Mouse (Mus musculus) midbrain, embryonic 13.5 days (tissue): ENCODE results near the gene Znrd1as. TPM values are rescaled to one million over a fixed set of nuclear protein-coding genes. Genes with fewer than 3 reads are reported as not detected.

ENCODE experiments used
- ATAC-seq: fragments of 200-750 bp; cut with Nextera tagmentation; 2 replicates; pipeline ENCODE4 v1.8.0; 2017; ENCODE audit warnings: mild to moderate bottlenecking, moderate TSS enrichment, moderate library complexity
- H3K27ac ChIP-seq: fragments of 300-500 bp; sonication (generic); 2 replicates; pipeline ENCODE4 v1.5.1; 2015; ENCODE audit warnings: inconsistent platforms, mild to moderate bottlenecking, moderate library complexity
- H3K27me3 ChIP-seq: fragments of 300-500 bp; sonication (generic); 2 replicates; pipeline ENCODE4 v1.6.1; 2015; ENCODE audit warnings: mild to moderate bottlenecking, inconsistent platforms
- H3K36me3 ChIP-seq: fragments of 300-500 bp; sonication (generic); 2 replicates; pipeline ENCODE4 v1.6.1; 2015; ENCODE audit warnings: mild to moderate bottlenecking, inconsistent platforms
- H3K4me1 ChIP-seq: fragments of 300-500 bp; sonication (generic); replicated peaks from 2 replicates; pipeline ENCODE4 v1.6.1; 2015; ENCODE audit warnings: inconsistent platforms
- H3K4me2 ChIP-seq: fragments of 300-500 bp; sonication (generic); replicated peaks from 2 replicates; pipeline ENCODE4 v1.6.1; 2015; ENCODE audit warnings: moderate library complexity, mild to moderate bottlenecking, inconsistent platforms
- H3K4me3 ChIP-seq: fragments of 300-500 bp; sonication (generic); replicated peaks from 2 replicates; pipeline ENCODE4 v1.5.1; 2015; ENCODE audit warnings: mild to moderate bottlenecking, inconsistent platforms
- H3K9ac ChIP-seq: fragments of 300-500 bp; sonication (generic); replicated peaks from 2 replicates; pipeline ENCODE4 v1.6.1; 2015; ENCODE audit warnings: mild to moderate bottlenecking, inconsistent platforms
- H3K9me3 ChIP-seq: fragments of 300-500 bp; sonication (generic); 2 replicates; pipeline ENCODE4 v1.6.1; 2016; ENCODE audit warnings: mild to moderate bottlenecking, inconsistent platforms
- WGBS: fragments of 180-500 bp; shearing (Covaris S2); methylation state at CpG from one replicate; pipeline ENCODE4 v1.1.7; 2015; 5-methylcytosine and 5-hydroxymethylcytosine counted together
- polyA plus RNA-seq: library from polyadenylated mRNA; unstranded; fragments of >200 nt; fragmentation: Nextera tagmentation; extraction: Ambion mirVana; gene quantifications from 2 replicates; pipeline ENCODE4 v1.2.1, GENCODE M21; 2015

The Znrd1as gene
- polyA plus RNA-seq, 1 experiment from 2014 or later: 6.5 TPM

GRCm38 (mm10) chr17:37003366-37003765 is 45.0 kb downstream of the Znrd1as start:
- Histone ChIP-seq H3K9ac (peak overlapping the region; percentile 96), H3K4me2 (peak overlapping the region; percentile 66), H3K36me3 (peaks cover 39% of the 10 kb centered on the region), H3K27ac (peak overlapping the region; percentile 96), H3K9me3 (no peaks in the 10 kb centered on the region), H3K4me3 (peak overlapping the region; percentile 84), H3K4me1 (peaks cover 19% of the 10 kb centered on the region), H3K27me3 (no peaks in the 10 kb centered on the region)
- WGBS: 22% methylated on average over 4 of the region's 4 CpGs
- ATAC-seq: no peak; the same call in 1 of the 2 replicates

DNA sequence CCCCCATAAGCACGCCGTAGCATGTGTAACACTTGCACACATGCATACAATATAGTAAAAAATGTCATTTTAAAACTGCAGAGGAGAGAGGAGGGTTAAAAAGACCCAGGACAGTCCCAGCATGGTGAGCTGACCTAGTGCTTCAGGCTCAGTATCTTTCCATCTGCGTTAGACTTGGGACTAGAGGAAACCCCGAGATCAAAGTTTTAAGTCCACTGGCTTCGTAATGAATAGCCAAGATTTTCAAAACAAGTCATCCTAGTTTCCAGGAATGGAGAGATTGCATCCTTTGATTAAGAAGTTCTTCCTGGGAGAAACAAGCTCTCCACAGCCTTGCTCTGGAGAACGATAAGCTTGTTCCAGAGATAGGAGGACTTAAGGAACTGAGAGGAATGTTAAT is 49.8 kb downstream of the Znrd1as start:
- 93% methylated on average over 6 of the region's 6 CpGs for WGBS
- Histone ChIP-seq H3K36me3 (peaks cover 79% of the 10 kb centered on the region), H3K4me1 (peaks cover 32% of the 10 kb centered on the region), H3K9me3 (no peaks in the 10 kb centered on the region), H3K4me3 (no peak overlapping the region), H3K9ac (no peak overlapping the region), H3K4me2 (no peak overlapping the region), H3K27ac (no peak overlapping the region), H3K27me3 (no peaks in the 10 kb centered on the region)
- ATAC-seq: no peak

DNA sequence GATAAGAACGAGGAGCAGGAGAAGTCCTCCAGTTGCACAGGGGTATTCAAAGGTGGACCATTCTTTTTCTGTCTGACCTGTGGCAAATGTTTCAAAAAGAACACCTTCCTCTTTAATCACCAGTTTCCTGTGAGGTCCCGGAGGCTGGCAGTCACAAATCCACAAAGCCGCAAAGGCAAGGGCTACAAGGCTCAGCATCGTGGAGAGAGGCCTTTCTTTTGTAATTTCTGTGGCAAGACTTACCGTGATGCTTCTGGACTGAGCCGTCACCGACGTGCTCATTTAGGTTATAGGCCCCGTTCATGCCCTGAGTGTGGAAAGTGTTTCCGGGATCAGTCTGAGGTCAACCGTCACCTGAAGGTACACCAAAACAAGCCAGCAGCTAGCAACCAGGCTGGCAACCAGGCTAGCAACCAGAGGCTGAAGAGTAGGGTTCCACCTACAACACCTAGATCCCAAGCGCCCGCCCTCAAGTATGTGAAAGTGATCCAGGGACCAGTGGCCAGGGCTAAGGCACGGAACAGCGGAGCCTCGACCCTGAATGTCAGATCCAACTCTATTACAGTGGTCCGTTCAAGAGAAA is 51.2 kb downstream of the Znrd1as start:
- 97% methylated on average over 17 of the region's 17 CpGs for WGBS
- H3K4me1 ChIP-seq: peaks cover 21% of the 10 kb centered on the region
- H3K9ac ChIP-seq: no peak overlapping the region
- peaks cover 75% of the 10 kb centered on the region for H3K36me3 ChIP-seq
- no peak overlapping the region for H3K4me3 ChIP-seq
- no peak for ATAC-seq
- H3K4me2 ChIP-seq: no peak overlapping the region
- H3K9me3 ChIP-seq: no peaks in the 10 kb centered on the region
- no peak overlapping the region for H3K27ac ChIP-seq
- H3K27me3 ChIP-seq: no peaks in the 10 kb centered on the region

DNA sequence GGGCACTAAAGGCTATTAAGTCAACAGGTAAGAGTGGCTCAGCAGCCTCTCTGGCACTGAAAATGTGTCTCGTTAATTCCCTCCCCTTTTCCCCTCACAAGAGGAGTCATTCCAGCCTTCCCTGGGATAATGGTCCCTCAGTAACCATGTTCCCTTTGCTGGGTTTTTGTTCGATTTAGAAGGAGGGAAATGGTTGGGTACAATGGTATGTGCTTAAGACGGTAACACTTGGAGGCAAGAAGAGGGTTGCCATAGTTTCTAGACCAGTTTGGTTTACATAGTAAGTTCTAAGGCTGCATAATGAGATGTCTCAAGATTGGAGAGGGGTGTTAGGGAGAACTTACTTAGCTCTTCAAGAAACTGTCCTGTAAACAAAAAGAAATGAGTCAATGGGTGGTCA is 53.3 kb downstream of the Znrd1as start:
- Histone ChIP-seq H3K9me3 (no peaks in the 10 kb centered on the region), H3K4me2 (no peak overlapping the region), H3K4me3 (no peak overlapping the region), H3K27me3 (no peaks in the 10 kb centered on the region), H3K27ac (no peak overlapping the region), H3K4me1 (peaks cover 13% of the 10 kb centered on the region; the same call in 1 of the 2 replicates), H3K9ac (no peak overlapping the region), H3K36me3 (peaks cover 56% of the 10 kb centered on the region)
- 82% methylated on average over 3 of the region's 3 CpGs for WGBS
- ATAC-seq: no peak

- H3K4me2 ChIP-seq: no peak overlapping the region
- 79% methylated on average over 5 of the region's 5 CpGs for WGBS
- no peak for ATAC-seq
These were observed 53.7 kb downstream of the Znrd1as start for GRCm38 (mm10) chr17:37012141-37012540.

More at GRCm38 (mm10) chr17:37012141-37012540, 53.7 kb downstream of the Znrd1as start:
- Histone ChIP-seq H3K4me3 (no peak overlapping the region), H3K36me3 (peaks cover 52% of the 10 kb centered on the region), H3K27me3 (no peaks in the 10 kb centered on the region), H3K27ac (no peak overlapping the region), H3K9me3 (no peaks in the 10 kb centered on the region), H3K4me1 (peaks cover 13% of the 10 kb centered on the region; the same call in 1 of the 2 replicates), H3K9ac (no peak overlapping the region)

Other genes starting within 250 kb of the Znrd1as start
- gene H2-M10.5, start 185.7 kb upstream of the Znrd1as start, polyA plus RNA-seq: not detected in 2 replicates
- not detected in 2 replicates for gene H2-M10.6, start 146.4 kb upstream of the Znrd1as start, polyA plus RNA-seq
- gene Trim26, start 121.5 kb upstream of the Znrd1as start, polyA plus RNA-seq: 46.4 and 46.6 TPM in 2 replicates
- 0.22 and 0.58 TPM in 2 replicates for gene Trim15, start 91.4 kb upstream of the Znrd1as start, polyA plus RNA-seq
- gene Trim10, start 89.0 kb upstream of the Znrd1as start, polyA plus RNA-seq: 1.2 and 2.0 TPM in 2 replicates
- not detected in 2 replicates for gene Trim40, start 68.5 kb upstream of the Znrd1as start, polyA plus RNA-seq
- not detected in 2 replicates for gene Trim31, start 60.5 kb upstream of the Znrd1as start, polyA plus RNA-seq
- gene Rnf39, start 15.7 kb upstream of the Znrd1as start, polyA plus RNA-seq: 0.63 and 0.70 TPM in 2 replicates
- 172 and 177 TPM in 2 replicates for gene Ppp1r11, start 6.9 kb upstream of the Znrd1as start, polyA plus RNA-seq
- gene Znrd1, start within 50 bp of the Znrd1as start, polyA plus RNA-seq: 68.3 and 71.8 TPM in 2 replicates
- gene 2410137M14Rik, start 22.6 kb downstream of the Znrd1as start, polyA plus RNA-seq: 0.43 and 0.57 TPM in 2 replicates
- 3.9 TPM in 2 replicates for gene H2-M5, start 30.9 kb downstream of the Znrd1as start, polyA plus RNA-seq
- gene Zfp57, start 42.6 kb downstream of the Znrd1as start, polyA plus RNA-seq: 262 and 272 TPM in 2 replicates
- 1.6 TPM in 2 replicates for gene Mog, start 64.8 kb downstream of the Znrd1as start, polyA plus RNA-seq
- 46.7 and 53.2 TPM in 2 replicates for gene Gabbr1, start 87.4 kb downstream of the Znrd1as start, polyA plus RNA-seq
- not detected in 2 replicates for gene Olfr90, start 129.9 kb downstream of the Znrd1as start, polyA plus RNA-seq
- gene Olfr91, start 139.7 kb downstream of the Znrd1as start, polyA plus RNA-seq: not detected in 2 replicates
- not detected in 2 replicates for gene Olfr92, start 161.5 kb downstream of the Znrd1as start, polyA plus RNA-seq
- not detected in 2 replicates for gene Olfr93, start 202.9 kb downstream of the Znrd1as start, polyA plus RNA-seq
- not detected in 2 replicates for gene Ubd, start 235.3 kb downstream of the Znrd1as start, polyA plus RNA-seq
- gene Olfr94, start 242.4 kb downstream of the Znrd1as start, polyA plus RNA-seq: not detected in 2 replicates